Mouse (Mus musculus) ES-Bruce4 (cell line): ENCODE measurements at regions not wholly inside any gene's neighbourhood (a gene's known extent, or its start where the extent isn't known, plus 50 kb on each side); places are given as distances from the start of the nearest gene placed in this dataset.

Experiments
- CTCF ChIP-seq: IDR thresholded peaks from one replicate; pipeline ENCODE4 v1.8.1; 2011; ENCODE audit warnings: low read depth, low read length
- POLR2A ChIP-seq: IDR thresholded peaks from one replicate; pipeline ENCODE4 v1.8.1; 2011; ENCODE audit warnings: low read length; ENCODE audit not compliant: insufficient read depth

DNA sequence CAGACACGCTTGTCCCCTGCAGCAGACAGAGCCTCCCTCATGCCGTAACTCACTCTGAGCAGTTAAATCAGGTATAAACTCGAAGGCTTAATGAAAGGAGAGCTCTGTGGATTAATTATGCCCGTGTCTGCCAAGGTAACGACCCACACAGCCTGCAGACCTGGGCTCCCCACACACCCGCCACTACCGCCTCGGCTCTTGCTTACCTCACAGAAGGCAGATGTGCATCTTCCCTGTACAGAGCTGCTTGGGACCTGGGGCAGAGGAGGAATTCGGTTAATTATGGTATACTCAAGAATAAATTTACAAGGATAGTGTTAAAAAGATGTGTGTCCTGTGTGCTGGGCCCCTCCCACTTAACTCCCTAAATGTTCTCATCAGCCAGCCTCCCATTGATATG lies 198.4 kb upstream of the Lrfn2 start:
- TF ChIP-seq POLR2A (no peak), CTCF (no peak)
